Mouse (Mus musculus): ENCODE measurements around the gene Fam205a1.

GRCm38 (mm10) chr4:42879829-42880676 lies 26.4 kb upstream of the Fam205a1 start:
- no peak for TF ChIP-seq CTCF (IDR thresholded peaks at IDR 0.05; ENCODE audit: extremely low read depth, insufficient read depth, insufficient read length, insufficient replicate concordance)
- no peak for TF ChIP-seq POLR2A (IDR thresholded peaks at IDR 0.05; ENCODE audit: low read depth, low read length)

Data from spleen, adult 2 months (tissue).